In the genomic region with DNA sequence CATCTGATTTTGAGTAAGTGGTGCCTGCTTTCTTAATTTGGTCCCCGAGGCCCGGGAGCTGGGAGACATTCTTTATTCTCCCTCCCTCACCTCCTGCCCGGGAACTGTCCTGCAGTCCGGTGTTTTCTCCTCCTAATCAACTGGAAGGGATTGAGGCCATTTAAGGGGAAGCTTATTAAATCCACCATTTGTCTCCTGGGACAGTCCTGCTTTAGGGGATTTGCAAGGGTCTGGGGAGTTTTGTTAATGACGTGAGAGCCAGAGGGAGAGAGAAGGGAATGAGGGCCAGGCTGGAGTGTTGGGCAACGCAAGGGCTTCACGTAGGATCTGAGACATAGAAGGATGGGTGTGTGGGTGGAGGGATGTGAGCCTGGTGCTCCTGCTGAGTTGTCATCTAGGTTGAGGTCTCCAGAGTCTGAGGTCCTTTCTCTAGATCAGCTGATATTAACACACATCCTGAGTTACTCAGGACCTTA, we compare ENCODE assay signal across 7 mouse cellular contexts.
A peak's percentile ranks its signal among the peaks of the same experiment; 100 is the strongest.
DNase-seq lines count a peak whose midpoint lies in the region; ATAC-seq and TF ChIP-seq lines count a peak whose summit lies in the region.

No protein-coding gene starts in this region.

- no peaks in the 10 kb centered on the region for H3K36me3 ChIP-seq in kidney, postnatal 0 days (ENCODE audit: insufficient read depth, low read length)
- H3K36me3 ChIP-seq in kidney, adult 2 months (ENCODE audit: control insufficient read depth, insufficient read depth, low read length), result no peaks in the 10 kb centered on the region
- no peaks in the 10 kb centered on the region for H3K36me3 ChIP-seq in forebrain, embryonic 15.5 days
- H3K36me3 ChIP-seq in intestine, postnatal 0 days (ENCODE audit: control insufficient read depth, insufficient read depth), result no peaks in the 10 kb centered on the region

- no peak overlapping the region for H3K27ac ChIP-seq in kidney, postnatal 0 days
- no peak overlapping the region for H3K27ac ChIP-seq in kidney, adult 2 months (ENCODE audit: insufficient read depth, low read depth, low read length)
- no peak overlapping the region for H3K27ac ChIP-seq in forebrain, embryonic 15.5 days (replicated peaks)
- H3K27ac ChIP-seq in intestine, postnatal 0 days (ENCODE audit: low read depth, low read length), result no peak overlapping the region
- 0 out of 2 replicates have a peak overlapping the region, but pooled peaks have one; percentile 4 for H3K27ac ChIP-seq in olfactory bulb, adult 2 months (ENCODE audit: insufficient read depth, low read depth, low read length)

- H3K4me3 ChIP-seq in kidney, postnatal 0 days (replicated peaks; ENCODE audit: low read depth, low read length), result no peak overlapping the region
- no peak overlapping the region for H3K4me3 ChIP-seq in kidney, adult 2 months (ENCODE audit: insufficient read depth, low read depth, low read length)
- H3K4me3 ChIP-seq in forebrain, embryonic 15.5 days, result no peak overlapping the region
- no peak overlapping the region for H3K4me3 ChIP-seq in intestine, postnatal 0 days (ENCODE audit: low read depth, low read length)
- no peak overlapping the region for H3K4me3 ChIP-seq in olfactory bulb, adult 2 months (ENCODE audit: insufficient read depth, low read depth, low read length)

- no peak for DNase-seq in kidney, postnatal 0 days (ENCODE audit: low spot score)
- no peak for DNase-seq in kidney, adult 2 months
- DNase-seq in cerebellum, postnatal 10 days, result no peak

- H3K27me3 ChIP-seq in kidney, postnatal 0 days (ENCODE audit: insufficient read depth, low read length), result no peaks in the 10 kb centered on the region
- H3K27me3 ChIP-seq in kidney, adult 2 months (replicated peaks; ENCODE audit: control insufficient read depth, insufficient read depth, low read length), result no peaks in the 10 kb centered on the region
- no peaks in the 10 kb centered on the region; the same call in 1 of the 2 replicates for H3K27me3 ChIP-seq in forebrain, embryonic 15.5 days
- no peaks in the 10 kb centered on the region for H3K27me3 ChIP-seq in intestine, postnatal 0 days (replicated peaks; ENCODE audit: control insufficient read depth, insufficient read depth, low read length)

- WGBS in kidney, postnatal 0 days, result 17% methylated on average over 7 of the region's 7 CpGs
- 39% methylated on average over 7 of the region's 7 CpGs for WGBS in kidney, adult 2 months
- WGBS in forebrain, embryonic 15.5 days, result 4% methylated on average over 7 of the region's 7 CpGs
- WGBS in intestine, postnatal 0 days, result 27% methylated on average over 7 of the region's 7 CpGs
- WGBS in olfactory bulb, adult 2 months, result 29% methylated on average over 7 of the region's 7 CpGs

- TF ChIP-seq POLR2A in kidney, adult 2 months (IDR thresholded peaks at IDR 0.05; ENCODE audit: low read depth, low read length), result no peak
- no peak for TF ChIP-seq POLR2A in olfactory bulb, adult 2 months (IDR thresholded peaks at IDR 0.05; ENCODE audit: insufficient read depth, low read depth, low read length)

- no peak overlapping the region for H3K9ac ChIP-seq in kidney, postnatal 0 days (ENCODE audit: low read depth, low read length)
- H3K9ac ChIP-seq in forebrain, embryonic 15.5 days (replicated peaks), result no peak overlapping the region
- H3K9ac ChIP-seq in intestine, postnatal 0 days (ENCODE audit: low read depth, low read length), result no peak overlapping the region

- TF ChIP-seq CTCF in kidney, postnatal 0 days (IDR thresholded peaks at IDR 0.05; ENCODE audit: low read depth), result no peak
- TF ChIP-seq CTCF in kidney, adult 2 months (conservative IDR thresholded peaks at IDR 0.05; ENCODE audit: insufficient read depth, insufficient read length, low read depth, low read length), result no peak
- no peak for TF ChIP-seq CTCF in intestine, postnatal 0 days (IDR thresholded peaks at IDR 0.05; ENCODE audit: low read depth)
- no peak for TF ChIP-seq CTCF in olfactory bulb, adult 2 months (IDR thresholded peaks at IDR 0.05; ENCODE audit: insufficient read depth, low read depth, low read length)

- H3K4me1 ChIP-seq in kidney, postnatal 0 days (replicated peaks; ENCODE audit: insufficient read depth, low read length), result 0 out of 2 replicates have a peak, but pooled peaks cover 9% of the 10 kb centered on the region
- 0 out of 2 replicates have a peak, but pooled peaks cover 5% of the 10 kb centered on the region for H3K4me1 ChIP-seq in kidney, adult 2 months (ENCODE audit: control insufficient read depth, insufficient read depth, low read length)
- peaks cover 44% of the 10 kb centered on the region for H3K4me1 ChIP-seq in forebrain, embryonic 15.5 days
- H3K4me1 ChIP-seq in intestine, postnatal 0 days (replicated peaks; ENCODE audit: control insufficient read depth, insufficient read depth, low read length), result peaks cover 3% of the 10 kb centered on the region; the same call in 1 of the 2 replicates
- H3K4me1 ChIP-seq in olfactory bulb, adult 2 months (ENCODE audit: control insufficient read depth, insufficient read depth, low read length), result peaks cover 24% of the 10 kb centered on the region

- peak overlapping the region; percentile 43 for H3K4me2 ChIP-seq in kidney, postnatal 0 days (ENCODE audit: low read length)
- peak overlapping the region; percentile 26 for H3K4me2 ChIP-seq in forebrain, embryonic 15.5 days (replicated peaks)
- H3K4me2 ChIP-seq in intestine, postnatal 0 days (replicated peaks; ENCODE audit: low read depth), result peak overlapping the region; percentile 53; the same call in 1 of the 2 replicates

- ATAC-seq in kidney, postnatal 0 days (replicated peaks; ENCODE audit: low FRiP score, low read depth), result no peak
- 0 out of 2 replicates have a peak, but pooled peaks have one; percentile 26 for ATAC-seq in forebrain, embryonic 15.5 days (replicated peaks)
- no peak for ATAC-seq in intestine, postnatal 0 days
- ATAC-seq in inflammation-experienced regulatory T-cells, adult 6 months, result no peak

- no peaks in the 10 kb centered on the region for H3K9me3 ChIP-seq in kidney, postnatal 0 days (replicated peaks; ENCODE audit: low read length)
- H3K9me3 ChIP-seq in forebrain, embryonic 15.5 days, result no peaks in the 10 kb centered on the region
- H3K9me3 ChIP-seq in intestine, postnatal 0 days (ENCODE audit: control insufficient read depth), result no peaks in the 10 kb centered on the region
